Mouse (Mus musculus) layer of hippocampus, adult 9-10 months (tissue): ENCODE data around the gene Gm31371.
"Not testable (repeated sequence)": the region's sequence is repeated elsewhere in the genome, so short reads cannot be mapped to it uniquely, and the experiment has no call there.

Experiments used
- DNase-seq: peaks from one replicate; pipeline ENCODE4 v3.0.0; 2022; ENCODE audit warnings: low spot score

Gm31371 gene

DNA sequence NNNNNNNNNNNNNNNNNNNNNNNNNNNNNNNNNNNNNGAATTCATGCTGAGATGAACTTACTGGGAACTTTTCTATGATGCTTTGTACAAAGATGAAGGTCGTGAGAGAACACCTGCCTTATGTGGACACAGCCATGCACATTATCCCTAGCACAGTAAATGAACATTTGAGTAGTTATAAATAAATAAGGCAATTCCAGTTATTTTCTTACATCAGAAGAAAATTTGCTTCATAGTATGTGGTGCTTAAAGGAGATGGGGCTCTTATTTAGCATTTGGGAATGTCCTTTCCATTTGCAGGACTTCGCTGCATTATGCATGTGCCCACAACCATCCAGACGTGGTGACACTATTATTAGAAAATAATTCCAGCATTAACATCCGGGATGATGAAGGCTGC lies at the start of gene Gm31371:
Gm31371 (plus strand) TSS at position 301 of the 400 bp plus-strand sequence.
- DNase-seq = not testable (repeated sequence)

DNA sequence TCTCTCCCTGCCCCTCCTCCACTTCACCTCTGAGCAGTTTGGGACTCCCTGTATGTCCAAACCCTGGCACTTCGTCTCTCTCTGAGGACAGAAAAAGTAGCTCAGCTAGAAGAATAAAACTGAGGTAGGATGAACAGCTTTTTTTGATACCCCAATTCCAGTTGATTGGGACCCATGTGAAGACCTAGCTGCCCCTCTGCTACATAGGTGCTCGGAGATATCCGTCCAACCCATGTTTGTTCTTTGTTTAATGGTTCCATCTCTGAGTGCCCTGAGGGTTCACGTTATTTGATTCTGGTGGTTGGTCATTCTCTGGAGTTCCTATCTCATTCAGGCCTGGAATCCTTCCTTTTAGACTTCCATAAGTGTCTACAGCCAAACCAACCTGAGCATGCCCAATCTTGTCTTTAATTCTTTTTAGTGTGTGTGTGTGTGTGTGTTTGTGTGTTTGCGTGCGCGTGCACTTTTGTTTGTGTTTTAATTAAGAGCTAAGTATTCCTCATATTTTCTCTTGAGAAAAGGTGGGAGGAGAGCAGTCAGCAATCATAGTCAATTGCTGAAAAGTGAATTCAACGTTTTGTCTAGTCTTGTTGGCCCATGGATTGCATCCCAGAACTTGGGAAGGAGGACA lies 3.3 kb downstream of the Gm31371 start:
- not testable (repeated sequence) for DNase-seq

DNA sequence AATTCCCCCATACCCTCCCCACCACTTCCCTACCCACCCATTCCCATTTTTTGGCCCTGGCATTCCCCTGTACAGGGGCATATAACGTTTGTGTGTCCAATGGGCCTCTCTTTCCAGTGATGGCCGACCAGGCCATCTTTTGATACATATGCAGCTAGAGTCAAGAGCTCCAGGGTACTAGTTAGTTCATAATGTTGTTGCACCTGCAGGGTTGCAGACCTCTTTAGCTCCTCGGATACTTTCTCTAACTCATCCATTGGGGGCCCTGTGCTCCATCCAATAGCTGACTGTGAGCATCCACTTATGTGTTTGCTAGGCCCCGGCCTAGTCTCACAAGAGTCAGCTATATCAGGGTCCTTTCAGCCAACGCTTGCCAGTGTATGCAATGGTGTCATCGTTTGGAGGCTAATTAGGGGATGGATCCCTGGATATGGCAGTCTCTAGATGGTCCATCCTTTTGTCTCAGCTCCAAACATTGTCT lies 5.7 kb downstream of the Gm31371 start:
- DNase-seq = not testable (repeated sequence)

DNA sequence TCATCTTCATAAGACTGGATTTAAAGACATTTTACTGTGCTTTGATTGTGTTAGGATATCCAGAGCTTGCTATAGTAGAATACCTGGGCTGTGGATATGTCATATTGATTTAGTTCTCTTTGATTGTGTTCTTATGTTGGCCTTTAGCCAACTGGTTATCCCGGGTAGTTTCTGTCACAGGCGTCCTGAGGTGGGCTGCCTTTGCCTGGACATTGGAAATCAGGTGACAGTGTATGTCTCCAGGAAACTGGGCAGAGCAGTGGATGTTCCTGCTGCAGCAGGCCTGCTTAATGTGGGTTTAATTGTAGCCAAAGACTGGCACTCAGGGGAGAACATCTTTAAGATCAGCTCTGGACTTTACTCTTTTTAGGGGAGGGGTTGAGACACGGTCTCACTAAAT lies 15.9 kb downstream of the Gm31371 start:
- not testable (repeated sequence) for DNase-seq

DNA sequence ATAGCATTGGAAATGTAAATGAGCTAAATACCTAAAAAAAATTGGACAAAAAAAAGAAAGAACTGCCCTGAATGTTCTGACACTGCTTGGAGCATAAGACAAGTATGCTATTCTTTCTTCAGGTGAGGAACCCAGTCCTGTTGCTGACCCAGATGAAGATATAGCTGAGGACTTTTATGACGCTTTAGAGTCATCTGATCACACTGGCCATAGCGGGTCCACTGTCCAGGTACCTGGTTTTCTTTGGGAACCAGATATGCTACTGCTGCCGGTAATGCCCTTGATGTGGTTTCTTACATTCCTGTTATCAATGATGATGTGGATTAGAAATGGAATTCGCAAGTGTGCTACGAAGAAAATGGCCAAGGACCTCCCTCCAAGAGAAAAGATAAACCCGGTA lies 31.1 kb downstream of the Gm31371 start:
- not testable (repeated sequence) for DNase-seq

DNA sequence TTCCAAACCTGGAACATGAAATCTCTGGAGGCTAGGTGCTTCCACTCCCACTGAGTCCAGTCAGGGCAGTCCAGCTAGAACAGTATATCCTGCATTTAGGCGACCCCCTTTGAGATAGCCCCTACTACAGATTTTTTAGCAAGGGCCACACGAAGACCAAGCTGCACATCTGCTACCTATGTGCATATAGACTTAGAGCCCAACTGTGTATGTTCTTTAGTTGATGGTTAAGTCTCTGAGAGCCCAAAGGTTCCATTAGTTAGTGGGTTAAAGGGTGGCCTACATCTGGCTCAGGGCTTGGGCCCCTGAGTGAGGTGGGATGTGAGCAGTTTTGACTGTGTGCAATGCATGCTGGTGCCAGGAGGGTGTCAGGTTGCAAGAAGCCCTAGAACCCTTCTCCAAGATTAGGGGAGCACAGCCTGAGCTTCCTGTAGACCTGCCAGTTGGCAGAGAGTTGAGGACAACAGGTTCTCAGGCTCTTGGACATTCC lies 32.4 kb downstream of the Gm31371 start:
- not testable (repeated sequence) for DNase-seq

DNA sequence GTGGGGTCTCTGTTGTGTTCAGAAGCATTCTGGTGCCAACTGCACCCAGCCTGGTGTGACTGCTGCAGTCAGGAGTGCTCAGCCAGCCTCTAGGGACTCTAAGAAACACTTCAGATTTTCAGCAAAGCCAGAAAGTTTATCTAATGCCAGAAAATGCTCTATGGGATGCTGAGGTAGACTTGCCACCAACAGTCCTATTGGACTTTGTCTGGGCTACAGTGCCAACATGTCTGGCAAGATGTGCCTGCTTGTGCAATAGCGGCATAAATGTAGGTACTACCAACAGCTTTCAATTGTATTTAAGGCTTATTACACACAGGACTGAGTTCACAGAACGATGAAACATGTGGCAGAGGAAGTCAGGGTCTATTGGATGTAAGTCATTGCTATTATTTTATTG lies 57.7 kb downstream of the Gm31371 start:
- DNase-seq = no peak

DNA sequence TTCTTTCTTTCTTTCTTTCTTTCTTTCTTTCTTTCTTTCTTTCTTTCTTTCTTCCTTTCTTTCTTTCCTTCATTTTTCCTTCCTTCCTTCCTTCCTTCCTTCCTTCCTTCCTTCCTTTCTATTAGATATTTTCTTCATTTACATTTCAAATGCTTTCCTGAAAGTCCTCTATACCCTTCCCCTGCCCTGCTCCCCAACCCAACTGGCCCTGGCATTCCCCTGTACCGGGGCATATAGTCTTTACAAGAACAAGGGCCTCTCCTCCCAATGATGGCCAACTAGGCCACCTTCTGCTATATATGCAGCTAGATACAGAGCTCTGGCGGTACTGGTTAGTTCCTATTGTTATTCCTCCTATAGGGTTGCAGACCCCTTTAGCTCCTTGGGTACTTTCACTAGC lies 60.6 kb downstream of the Gm31371 start:
- DNase-seq = not testable (repeated sequence)

DNA sequence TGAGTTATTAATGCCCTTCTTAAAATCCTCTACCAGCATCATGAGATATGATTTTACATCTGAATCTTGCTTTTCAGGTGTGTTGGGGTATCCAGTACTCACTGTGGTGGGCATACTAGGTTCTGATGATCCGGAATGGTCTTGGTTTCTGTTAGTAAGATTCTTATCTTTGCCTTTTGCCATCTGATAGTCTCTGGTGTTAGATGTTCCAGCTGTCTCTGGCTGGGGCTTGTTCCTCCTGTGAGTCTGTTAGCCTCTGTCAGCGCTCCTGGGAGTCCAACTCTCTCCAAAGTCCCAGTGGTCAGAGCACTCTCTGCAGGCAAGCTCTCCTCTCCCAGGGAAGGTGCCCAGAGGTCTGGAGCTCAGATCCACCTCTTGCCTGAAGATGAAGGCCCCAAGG lies 65.0 kb downstream of the Gm31371 start:
- not testable (repeated sequence) for DNase-seq

DNA sequence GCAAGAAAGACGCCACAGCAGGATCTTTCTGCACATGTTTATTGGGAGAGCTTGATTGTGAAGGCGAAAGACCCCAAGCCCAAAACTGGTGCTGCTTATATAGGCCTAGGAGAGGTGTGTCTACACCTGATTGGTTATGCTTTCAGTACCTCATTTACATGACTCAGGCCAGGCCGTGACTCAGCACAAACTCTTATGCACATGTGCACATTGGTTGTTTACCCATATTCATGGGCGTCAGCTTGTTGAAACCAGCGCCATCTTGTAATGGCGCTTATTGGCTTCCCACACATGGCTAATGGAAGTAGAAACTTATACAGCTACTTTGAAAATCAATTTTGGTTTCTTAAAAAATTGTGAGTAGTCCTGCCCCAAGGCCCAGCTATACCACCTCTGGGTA lies 72.0 kb downstream of the Gm31371 start:
- not testable (repeated sequence) for DNase-seq
